Mouse (Mus musculus) embryonic facial prominence, embryonic 12.5 days (tissue): Measurements from ENCODE around the gene Mapk6. TPM values are rescaled to one million over a fixed set of nuclear protein-coding genes. Genes with fewer than 3 reads are reported as not detected.

Source experiments
- ATAC-seq: fragments of 200-750 bp; cut with Nextera tagmentation; 2 replicates; pipeline ENCODE4 v1.8.0; 2017; ENCODE audit not compliant: insufficient number of reproducible peaks, insufficient read depth, low FRiP score, low TSS enrichment
- H3K27ac ChIP-seq: fragments of 300-500 bp; sonication (generic); 2 replicates; pipeline ENCODE4 v1.5.1; 2016; ENCODE audit warnings: mild to moderate bottlenecking
- H3K27me3 ChIP-seq: fragments of 300-500 bp; sonication (generic); 2 replicates; pipeline ENCODE4 v1.6.1; 2016; ENCODE audit warnings: mild to moderate bottlenecking, moderate library complexity
- H3K36me3 ChIP-seq: fragments of 300-500 bp; sonication (generic); 2 replicates; pipeline ENCODE4 v1.6.1; 2016; ENCODE audit warnings: mild to moderate bottlenecking
- H3K4me1 ChIP-seq: fragments of 300-500 bp; sonication (generic); 2 replicates; pipeline ENCODE4 v1.6.1; 2016
- H3K4me2 ChIP-seq: fragments of 300-500 bp; sonication (generic); replicated peaks from 2 replicates; pipeline ENCODE4 v1.6.1; 2016; ENCODE audit warnings: mild to moderate bottlenecking, moderate library complexity
- H3K4me3 ChIP-seq: fragments of 300-500 bp; sonication (generic); 2 replicates; pipeline ENCODE4 v1.5.1; 2016; ENCODE audit warnings: mild to moderate bottlenecking
- H3K9ac ChIP-seq: fragments of 300-500 bp; sonication (generic); 2 replicates; pipeline ENCODE4 v1.6.1; 2016; ENCODE audit warnings: mild to moderate bottlenecking, moderate library complexity
- H3K9me3 ChIP-seq: fragments of 300-500 bp; sonication (generic); 2 replicates; pipeline ENCODE4 v1.6.1; 2016; ENCODE audit warnings: mild to moderate bottlenecking, moderate library complexity
- WGBS: fragments of 180-500 bp; shearing (Covaris S2); methylation state at CpG from one replicate; pipeline ENCODE4 v1.1.7; 2016; 5-methylcytosine and 5-hydroxymethylcytosine counted together
- polyA plus RNA-seq: library from polyadenylated mRNA; unstranded; fragments of >200 nt; fragmentation: Nextera tagmentation; extraction: Ambion mirVana; gene quantifications from 2 replicates; pipeline ENCODE4 v1.2.1, GENCODE M21; 2016

Mapk6 gene
- polyA plus RNA-seq, 1 experiment from 2014 or later: 97.1 TPM

GRCm38 (mm10) chr9:75342433-75342832 is 67.4 kb downstream of the Mapk6 start:
- ATAC-seq: no peak
- WGBS: 81% methylated on average over 4 of the region's 4 CpGs
- Histone ChIP-seq H3K9me3 (no peaks in the 10 kb centered on the region), H3K4me1 (no peaks in the 10 kb centered on the region), H3K9ac (no peak overlapping the region), H3K4me3 (no peak overlapping the region), H3K27ac (no peak overlapping the region), H3K36me3 (peaks cover 42% of the 10 kb centered on the region), H3K27me3 (no peaks in the 10 kb centered on the region), H3K4me2 (no peak overlapping the region)

- no peak overlapping the region for H3K9ac ChIP-seq
- no peak overlapping the region for H3K27ac ChIP-seq
- ATAC-seq: no peak
- no peak overlapping the region for H3K4me3 ChIP-seq
- no peak overlapping the region for H3K4me2 ChIP-seq
- H3K27me3 ChIP-seq: no peaks in the 10 kb centered on the region
- no peaks in the 10 kb centered on the region for H3K9me3 ChIP-seq
- no peaks in the 10 kb centered on the region for H3K4me1 ChIP-seq
- WGBS: 91% methylated on average over 6 of the region's 6 CpGs
- H3K36me3 ChIP-seq: peaks cover 57% of the 10 kb centered on the region
Observed at GRCm38 (mm10) chr9:75338016-75338415, 71.8 kb downstream of the Mapk6 start.

GRCm38 (mm10) chr9:75334440-75334839 is 75.4 kb downstream of the Mapk6 start:
- Histone ChIP-seq H3K4me2 (no peak overlapping the region), H3K27ac (no peak overlapping the region), H3K4me1 (no peaks in the 10 kb centered on the region), H3K4me3 (no peak overlapping the region), H3K9ac (no peak overlapping the region), H3K9me3 (no peaks in the 10 kb centered on the region), H3K36me3 (peaks cover 54% of the 10 kb centered on the region), H3K27me3 (no peaks in the 10 kb centered on the region)
- ATAC-seq: no peak
- 75% methylated on average over 4 of the region's 4 CpGs for WGBS

- ATAC-seq: no peak
- Histone ChIP-seq H3K9ac (no peak overlapping the region), H3K27me3 (no peaks in the 10 kb centered on the region), H3K4me2 (no peak overlapping the region), H3K4me1 (no peaks in the 10 kb centered on the region), H3K9me3 (no peaks in the 10 kb centered on the region), H3K36me3 (peaks cover 46% of the 10 kb centered on the region), H3K27ac (no peak overlapping the region), H3K4me3 (no peak overlapping the region)
- 87% methylated on average over 8 of the region's 8 CpGs for WGBS
Observed at GRCm38 (mm10) chr9:75330821-75331220, 79.0 kb downstream of the Mapk6 start.

GRCm38 (mm10) chr9:75328047-75328446 is 81.8 kb downstream of the Mapk6 start:
- H3K27me3 ChIP-seq: no peaks in the 10 kb centered on the region
- H3K27ac ChIP-seq: no peak overlapping the region
- no peak overlapping the region for H3K9ac ChIP-seq
- no peak overlapping the region for H3K4me3 ChIP-seq
- no peak overlapping the region for H3K4me2 ChIP-seq
- ATAC-seq: no peak
- WGBS: 94% methylated on average over 3 of the region's 3 CpGs
- no peaks in the 10 kb centered on the region for H3K9me3 ChIP-seq
- peaks cover 29% of the 10 kb centered on the region for H3K36me3 ChIP-seq
- no peaks in the 10 kb centered on the region for H3K4me1 ChIP-seq

- Histone ChIP-seq H3K27ac (no peak overlapping the region), H3K9ac (no peak overlapping the region), H3K4me1 (no peaks in the 10 kb centered on the region), H3K9me3 (no peaks in the 10 kb centered on the region), H3K4me2 (no peak overlapping the region), H3K4me3 (no peak overlapping the region), H3K27me3 (no peaks in the 10 kb centered on the region), H3K36me3 (peaks cover 11% of the 10 kb centered on the region)
- ATAC-seq: no peak
- 75% methylated on average over 13 of the region's 13 CpGs for WGBS
Observed at GRCm38 (mm10) chr9:75322099-75322885, 87.5 kb downstream of the Mapk6 start.

- no peak overlapping the region for H3K27ac ChIP-seq
- H3K27me3 ChIP-seq: no peaks in the 10 kb centered on the region
- H3K4me1 ChIP-seq: 0 out of 2 replicates have a peak, but pooled peaks cover 3% of the 10 kb centered on the region
- 60% methylated on average over 3 of the region's 3 CpGs for WGBS
- H3K36me3 ChIP-seq: no peaks in the 10 kb centered on the region
- no peak for ATAC-seq
- H3K4me3 ChIP-seq: no peak overlapping the region
- H3K9ac ChIP-seq: no peak overlapping the region
- H3K4me2 ChIP-seq: no peak overlapping the region
- H3K9me3 ChIP-seq: no peaks in the 10 kb centered on the region
Observed at GRCm38 (mm10) chr9:75319365-75319764, 90.4 kb downstream of the Mapk6 start.

Other genes with a start within 250 kb of the Mapk6 start
- gene Myo5c, start 178.0 kb downstream of the Mapk6 start, polyA plus RNA-seq: 0.80 and 1.1 TPM in 2 replicates
- gene Gnb5, start 103.7 kb downstream of the Mapk6 start, polyA plus RNA-seq: 31.1 and 33.7 TPM in 2 replicates
- not detected in 2 replicates for gene Bcl2l10, start 62.2 kb downstream of the Mapk6 start, polyA plus RNA-seq
- gene Leo1, start 31.5 kb upstream of the Mapk6 start, polyA plus RNA-seq: 52.7 and 53.5 TPM in 2 replicates
- 106 and 110 TPM in 2 replicates for gene Tmod3, start 149.7 kb upstream of the Mapk6 start, polyA plus RNA-seq
- 36.0 and 40.1 TPM in 2 replicates for gene Tmod2, start 201.3 kb upstream of the Mapk6 start, polyA plus RNA-seq
- gene Lysmd2, start 215.7 kb upstream of the Mapk6 start, polyA plus RNA-seq: 28.5 and 28.6 TPM in 2 replicates